In genomic region chr13:58921255-58921654, GRCm38 (mm10) we compare ENCODE assay signal across 17 mouse cellular contexts.
DNase-seq lines count a peak whose midpoint lies in the region; ATAC-seq lines count a peak whose summit lies in the region.
"Had no signal": no experiment of that assay in that cellular context is flagged by ENCODE, and none has a peak within 500 bp of the region (broad histone marks: within the 10 kb centered on the region; RNA-seq: fewer than 3 reads in every experiment).

No protein-coding gene starts in this region.

- WGBS in heart, embryonic 12.5 days: 78% methylated on average over 3 of the region's 3 CpGs
- WGBS in kidney, embryonic 16.5 days: 75% methylated on average over 3 of the region's 3 CpGs

- DNase-seq in adrenal gland, postnatal 14 days: peak; percentile 53
- DNase-seq in adrenal gland, adult 18-20 months (ENCODE audit: low spot score in 2 of 2): no peak
- DNase-seq in heart, adult 9 months (ENCODE audit: low spot score in 2 of 2): peak; percentile 10 to 17
- peak; percentile 34 for DNase-seq in gastrocnemius, postnatal 14 days
- peak; percentile 41 for DNase-seq in lung, postnatal 36 days
- no peak for DNase-seq in frontal cortex, postnatal 10 days (ENCODE audit: low spot score in 2 of 2)
- DNase-seq: kidney, adult 9 months; kidney, postnatal 25 days; thymus, adult 2 months had no signal

- no peak overlapping the region for H3K4me3 ChIP-seq in heart, embryonic 12.5 days
- no peak overlapping the region for H3K4me3 ChIP-seq in kidney, embryonic 16.5 days (ENCODE audit: low read length)
- H3K4me3 ChIP-seq: embryonic facial prominence, embryonic 15.5 days; intestine, embryonic 15.5 days; layer of hippocampus, adult 2 months had no signal

- no peaks in the 10 kb centered on the region for H3K9me3 ChIP-seq in heart, embryonic 12.5 days (replicated peaks)
- H3K9me3 ChIP-seq in kidney, embryonic 16.5 days (ENCODE audit: low read length): no peaks in the 10 kb centered on the region
- H3K9me3 ChIP-seq: embryonic facial prominence, embryonic 15.5 days; intestine, embryonic 15.5 days had no signal

- H3K27me3 ChIP-seq in heart, embryonic 12.5 days (replicated peaks): no peaks in the 10 kb centered on the region
- no peaks in the 10 kb centered on the region for H3K27me3 ChIP-seq in kidney, embryonic 16.5 days (ENCODE audit: insufficient read depth, low read length)
- H3K27me3 ChIP-seq: embryonic facial prominence, embryonic 15.5 days; intestine, embryonic 15.5 days had no signal

- no peak overlapping the region for H3K9ac ChIP-seq in heart, embryonic 12.5 days
- no peak overlapping the region for H3K9ac ChIP-seq in kidney, embryonic 16.5 days (replicated peaks; ENCODE audit: low read length)
- H3K9ac ChIP-seq: embryonic facial prominence, embryonic 15.5 days; intestine, embryonic 15.5 days had no signal

- intact Hi-C loops in gastrocnemius, postnatal 14 days (cut with DNase I; ENCODE audit: low total_unique reads): no loop called here

- no peaks in the 10 kb centered on the region for H3K4me1 ChIP-seq in heart, embryonic 12.5 days (replicated peaks)
- H3K4me1 ChIP-seq in kidney, embryonic 16.5 days (ENCODE audit: insufficient read depth, low read length): no peaks in the 10 kb centered on the region
- H3K4me1 ChIP-seq: embryonic facial prominence, embryonic 15.5 days; intestine, embryonic 15.5 days had no signal

- H3K4me2 ChIP-seq in heart, embryonic 12.5 days: no peak overlapping the region
- no peak overlapping the region for H3K4me2 ChIP-seq in kidney, embryonic 16.5 days (replicated peaks; ENCODE audit: low read depth, low read length)
- H3K4me2 ChIP-seq: embryonic facial prominence, embryonic 15.5 days; intestine, embryonic 15.5 days; midbrain, embryonic 11.5 days had no signal

- no peak overlapping the region for H3K27ac ChIP-seq in heart, embryonic 12.5 days (ENCODE audit: poor library complexity, severe bottlenecking)
- no peak overlapping the region for H3K27ac ChIP-seq in kidney, embryonic 16.5 days (ENCODE audit: low read length)
- H3K27ac ChIP-seq: embryonic facial prominence, embryonic 15.5 days; intestine, embryonic 15.5 days had no signal

- ATAC-seq in heart, embryonic 12.5 days (ENCODE audit: insufficient number of reproducible peaks, low FRiP score): no peak
- ATAC-seq in kidney, embryonic 16.5 days (ENCODE audit: low FRiP score, low TSS enrichment): no peak
- ATAC-seq: forebrain, embryonic 14.5 days; hindbrain, embryonic 16.5 days; intestine, embryonic 15.5 days had no signal

- no peaks in the 10 kb centered on the region for H3K36me3 ChIP-seq in heart, embryonic 12.5 days
- H3K36me3 ChIP-seq in kidney, embryonic 16.5 days (ENCODE audit: insufficient read depth, low read length): no peaks in the 10 kb centered on the region
- H3K36me3 ChIP-seq: embryonic facial prominence, embryonic 15.5 days; intestine, embryonic 15.5 days had no signal

Comparison
In these comparisons a context has a peak if more than half of its experiments do, and no peak if none do; other contexts are left out.
1. DNase-seq: peak in adrenal gland, postnatal 14 days (single experiment), heart, adult 9 months (2 of 2), gastrocnemius, postnatal 14 days (single experiment) and lung, postnatal 36 days (single experiment); none in adrenal gland, adult 18-20 months (0 of 2) and frontal cortex, postnatal 10 days (0 of 2).